Mouse (Mus musculus) kidney, postnatal 0 days (tissue): ENCODE results near the gene Dnah2. TPM values are rescaled to one million over a fixed set of nuclear protein-coding genes. Genes with fewer than 3 reads are reported as not detected.

ENCODE experiments used
- ATAC-seq: fragments of 200-750 bp; cut with Nextera tagmentation; replicated peaks from 2 replicates; pipeline ENCODE4 v1.8.0; 2017; ENCODE audit warnings: low read depth, moderate number of reproducible peaks, moderate TSS enrichment, moderate library complexity; ENCODE audit not compliant: low FRiP score
- DNase-seq: peaks from one replicate; pipeline ENCODE4 v3.0.0-alpha.2; 2016; ENCODE audit warnings: low spot score
- H3K27ac ChIP-seq: fragments of 300-500 bp; sonication (generic); 2 replicates; pipeline ENCODE4 v1.5.1; 2014; ENCODE audit warnings: mild to moderate bottlenecking
- H3K27me3 ChIP-seq: fragments of 300-500 bp; sonication (generic); 2 replicates; pipeline ENCODE4 v1.6.1; 2014; ENCODE audit warnings: low read length, mixed read lengths; ENCODE audit not compliant: insufficient read depth
- H3K36me3 ChIP-seq: fragments of 300-500 bp; sonication (generic); 2 replicates; pipeline ENCODE4 v1.6.1; 2014; ENCODE audit warnings: low read length, mixed read lengths; ENCODE audit not compliant: insufficient read depth
- H3K4me1 ChIP-seq: fragments of 300-500 bp; sonication (generic); replicated peaks from 2 replicates; pipeline ENCODE4 v1.6.1; 2014; ENCODE audit warnings: antibody characterized with exemption, low read length, mixed read lengths; ENCODE audit not compliant: insufficient read depth
- H3K4me2 ChIP-seq: fragments of 300-500 bp; sonication (generic); 2 replicates; pipeline ENCODE4 v1.6.1; 2014; ENCODE audit warnings: mild to moderate bottlenecking, low read length, moderate library complexity, mixed read lengths
- H3K4me3 ChIP-seq: fragments of 300-500 bp; sonication (generic); replicated peaks from 2 replicates; pipeline ENCODE4 v1.5.1; 2014; ENCODE audit warnings: low read depth, low read length
- H3K9ac ChIP-seq: fragments of 300-500 bp; sonication (generic); 2 replicates; pipeline ENCODE4 v1.6.1; 2014; ENCODE audit warnings: low read depth, low read length
- H3K9me3 ChIP-seq: fragments of 300-500 bp; sonication (generic); replicated peaks from 2 replicates; pipeline ENCODE4 v1.6.1; 2016; ENCODE audit warnings: low read length, inconsistent platforms, mixed read lengths
- CTCF ChIP-seq: IDR thresholded peaks from 2 replicates; pipeline ENCODE4 v1.5.1; 2016; ENCODE audit warnings: antibody characterized with exemption, low read depth, mild to moderate bottlenecking, moderate library complexity
- WGBS: fragments of 180-500 bp; shearing (Covaris S2); extraction: QIAGEN DNeasy Blood & Tissue Kit; methylation state at CpG from one replicate; pipeline ENCODE4 v1.1.7; 2014; 5-methylcytosine and 5-hydroxymethylcytosine counted together
- polyA plus RNA-seq: library from polyadenylated mRNA; unstranded; fragments of >200 nt; fragmentation: Nextera tagmentation; extraction: Ambion mirVana; gene quantifications from 2 replicates; pipeline ENCODE4 v1.2.1, GENCODE M21; 2015

Gene Dnah2
- polyA plus RNA-seq, 1 experiment from 2014 or later, result 0.32 TPM

DNA sequence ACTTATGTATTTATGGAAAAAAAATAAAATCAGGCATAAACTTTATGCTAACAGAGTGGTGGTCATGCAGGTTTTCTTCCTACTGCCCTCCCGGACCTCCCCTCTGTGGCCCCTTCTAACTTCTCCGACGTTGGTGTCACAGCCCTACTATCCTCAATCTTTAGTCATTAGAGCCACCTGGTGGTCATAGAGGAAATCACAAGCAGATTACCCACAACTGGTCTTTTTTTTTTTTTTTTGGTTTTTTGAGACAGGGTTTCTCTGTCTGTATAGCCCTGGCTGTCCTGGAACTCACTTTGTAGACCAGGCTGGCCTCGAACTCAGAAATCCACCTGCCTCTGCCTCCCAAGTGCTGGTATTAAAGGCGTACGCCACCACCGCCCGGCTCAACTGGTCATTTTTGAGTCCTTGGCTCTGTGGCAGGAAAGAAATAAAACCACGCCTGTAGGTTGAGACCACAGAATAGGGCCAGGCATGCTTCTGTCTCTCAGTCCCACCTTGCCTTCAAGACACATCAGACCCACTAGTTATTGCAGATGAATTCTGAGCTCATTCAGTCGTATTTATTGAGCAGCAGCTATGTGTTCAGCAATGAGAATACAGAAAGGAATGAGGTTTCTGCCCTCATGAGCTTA, 158.4 kb downstream of the Dnah2 start:
- H3K4me1 ChIP-seq, result no peaks in the 10 kb centered on the region
- no peak overlapping the region for H3K27ac ChIP-seq
- ATAC-seq, result no peak
- DNase-seq, result peak; percentile 92
- no peak overlapping the region for H3K9ac ChIP-seq
- no peak overlapping the region for H3K4me3 ChIP-seq
- H3K36me3 ChIP-seq, result no peaks in the 10 kb centered on the region
- no peak overlapping the region for H3K4me2 ChIP-seq
- no peaks in the 10 kb centered on the region for H3K27me3 ChIP-seq
- no peaks in the 10 kb centered on the region for H3K9me3 ChIP-seq
- WGBS, result 45% methylated on average over 10 of the region's 10 CpGs
- peak; percentile 83 for TF ChIP-seq CTCF

DNA sequence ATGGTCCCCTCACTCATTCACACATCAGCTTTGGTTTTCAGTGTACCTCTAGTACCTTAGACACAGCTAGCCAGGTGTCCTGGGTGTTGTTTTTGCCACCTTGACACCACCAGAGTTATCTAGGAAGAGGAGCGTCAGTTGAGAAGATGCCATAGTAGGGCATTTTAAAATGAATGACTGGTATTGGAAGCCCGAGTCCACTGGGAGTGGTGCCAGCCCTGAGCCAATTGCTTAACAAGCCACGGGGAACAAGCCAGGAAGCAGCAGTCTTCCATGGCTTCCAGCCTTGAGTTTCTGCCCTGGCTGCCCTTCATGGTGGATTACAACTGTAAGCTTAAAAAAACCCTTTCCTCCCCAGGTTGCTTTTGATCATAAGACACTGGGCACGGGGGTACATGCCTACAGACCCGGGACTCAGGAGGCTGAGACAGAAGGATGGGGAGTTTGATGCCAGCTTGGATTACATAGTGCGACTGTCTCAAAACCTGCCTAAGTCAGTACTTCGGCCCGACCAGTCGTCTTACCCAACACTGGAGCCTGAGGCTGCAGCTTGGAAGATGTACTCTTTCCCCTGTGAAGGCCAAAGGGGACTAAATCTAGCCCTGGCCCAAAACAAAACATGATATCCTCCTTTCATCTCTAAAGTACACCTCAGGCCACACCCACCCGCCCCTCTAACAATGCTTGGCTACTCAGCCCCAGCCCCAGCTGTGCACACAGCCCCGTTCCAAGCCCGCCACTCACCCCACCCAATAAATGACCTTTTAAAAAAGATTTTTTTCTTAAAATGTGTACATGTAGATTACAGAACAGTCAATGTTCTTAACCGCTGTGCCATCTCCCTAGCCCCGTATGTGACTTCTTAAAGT, 159.1 kb downstream of the Dnah2 start:
- no peaks in the 10 kb centered on the region for H3K4me1 ChIP-seq
- H3K9me3 ChIP-seq, result no peaks in the 10 kb centered on the region
- no peak for TF ChIP-seq CTCF
- no peak overlapping the region for H3K4me2 ChIP-seq
- H3K36me3 ChIP-seq, result no peaks in the 10 kb centered on the region
- ATAC-seq, result no peak
- no peaks in the 10 kb centered on the region for H3K27me3 ChIP-seq
- 52% methylated on average over 14 of the region's 14 CpGs for WGBS
- no peak for DNase-seq
- H3K9ac ChIP-seq, result no peak overlapping the region
- H3K27ac ChIP-seq, result no peak overlapping the region
- H3K4me3 ChIP-seq, result no peak overlapping the region

DNA sequence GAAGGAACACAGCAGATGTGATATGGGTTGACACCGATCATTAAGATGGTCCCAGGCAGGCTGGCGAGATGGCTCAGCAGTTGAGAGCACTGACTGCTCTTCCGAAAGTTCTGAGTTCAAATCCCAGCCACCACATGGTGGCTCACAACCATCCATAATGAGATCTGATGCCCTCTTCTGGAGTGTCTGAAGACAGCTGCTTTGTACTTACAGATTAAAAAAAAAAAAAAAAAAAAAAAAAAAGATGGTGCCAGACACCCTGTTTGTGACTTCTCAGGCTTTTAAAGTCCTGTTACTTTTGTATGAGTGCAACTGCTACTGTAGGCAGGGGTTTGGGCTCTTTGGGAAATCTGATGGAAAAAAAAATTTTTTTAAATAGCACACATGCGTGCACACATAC, 160.2 kb downstream of the Dnah2 start:
- no peak for DNase-seq

DNA sequence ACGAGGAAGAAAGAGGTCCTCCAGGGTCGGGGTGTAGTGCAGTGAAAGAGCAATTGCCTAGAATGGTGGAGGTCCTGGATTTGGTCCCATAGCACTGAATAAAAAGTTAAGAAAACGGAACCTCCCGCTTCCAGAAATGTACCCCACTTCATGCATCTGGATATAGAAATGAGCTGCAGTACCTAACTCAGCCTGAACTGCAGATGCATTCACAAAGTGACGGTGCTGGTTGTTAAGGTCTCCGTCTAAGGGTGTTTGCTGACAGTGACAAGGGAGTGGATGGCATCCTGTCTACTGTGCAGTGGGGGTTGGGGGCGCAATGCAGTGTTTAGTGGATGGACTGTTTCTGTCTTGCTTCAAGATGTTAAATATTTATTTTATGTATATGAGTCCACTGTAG, 162.2 kb downstream of the Dnah2 start:
- H3K9ac ChIP-seq, result no peak overlapping the region
- no peaks in the 10 kb centered on the region for H3K9me3 ChIP-seq
- H3K27me3 ChIP-seq, result no peaks in the 10 kb centered on the region
- no peak overlapping the region for H3K27ac ChIP-seq
- ATAC-seq (no peak), DNase-seq (no peak)
- H3K4me3 ChIP-seq, result no peak overlapping the region
- TF ChIP-seq CTCF, result peak; percentile 48
- no peaks in the 10 kb centered on the region for H3K36me3 ChIP-seq
- no peak overlapping the region for H3K4me2 ChIP-seq
- 78% methylated on average over 7 of the region's 7 CpGs for WGBS
- H3K4me1 ChIP-seq, result no peaks in the 10 kb centered on the region

More for the DNA sequence above, 160.2 kb downstream of the Dnah2 start:
- no peaks in the 10 kb centered on the region for H3K9me3 ChIP-seq
- no peak overlapping the region for H3K9ac ChIP-seq
- ATAC-seq, result no peak
- no peaks in the 10 kb centered on the region for H3K4me1 ChIP-seq
- 96% methylated on average over 4 of the region's 4 CpGs for WGBS
- H3K4me2 ChIP-seq, result no peak overlapping the region
- peak; percentile 36; the same call in 1 of the 2 replicates for TF ChIP-seq CTCF
- no peak overlapping the region for H3K27ac ChIP-seq
- no peaks in the 10 kb centered on the region for H3K36me3 ChIP-seq
- no peak overlapping the region for H3K4me3 ChIP-seq
- H3K27me3 ChIP-seq, result no peaks in the 10 kb centered on the region

DNA sequence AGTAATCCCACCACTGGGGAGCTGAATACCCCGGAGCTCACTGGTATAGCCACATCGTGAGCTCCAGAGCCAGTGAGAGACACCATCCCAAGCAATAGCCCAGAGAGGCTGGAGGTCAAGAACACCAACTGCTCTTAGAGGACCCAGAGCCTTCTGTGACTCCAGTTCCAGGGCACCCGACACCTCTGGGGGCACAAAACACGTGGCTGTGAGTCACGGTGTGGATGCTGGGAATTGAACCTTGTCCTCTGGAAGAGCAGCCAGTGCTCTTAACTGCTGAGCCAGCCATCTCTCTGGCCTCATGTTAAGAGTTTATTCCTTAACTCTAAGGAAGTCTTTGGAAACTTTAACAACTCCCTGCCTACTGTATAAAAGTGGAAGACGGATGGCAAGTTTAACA, 163.9 kb downstream of the Dnah2 start:
- DNase-seq (no peak), ATAC-seq (peak; percentile 50; the same call in 1 of the 2 replicates)
- WGBS, result 58% methylated on average over 6 of the region's 6 CpGs
- H3K9me3 ChIP-seq, result no peaks in the 10 kb centered on the region
- no peaks in the 10 kb centered on the region for H3K27me3 ChIP-seq
- H3K36me3 ChIP-seq, result no peaks in the 10 kb centered on the region
- H3K4me2 ChIP-seq, result no peak overlapping the region
- H3K27ac ChIP-seq, result peak overlapping the region; percentile 47; the same call in 1 of the 2 replicates
- H3K4me3 ChIP-seq, result no peak overlapping the region
- TF ChIP-seq CTCF, result no peak
- H3K9ac ChIP-seq, result no peak overlapping the region
- H3K4me1 ChIP-seq, result no peaks in the 10 kb centered on the region

DNA sequence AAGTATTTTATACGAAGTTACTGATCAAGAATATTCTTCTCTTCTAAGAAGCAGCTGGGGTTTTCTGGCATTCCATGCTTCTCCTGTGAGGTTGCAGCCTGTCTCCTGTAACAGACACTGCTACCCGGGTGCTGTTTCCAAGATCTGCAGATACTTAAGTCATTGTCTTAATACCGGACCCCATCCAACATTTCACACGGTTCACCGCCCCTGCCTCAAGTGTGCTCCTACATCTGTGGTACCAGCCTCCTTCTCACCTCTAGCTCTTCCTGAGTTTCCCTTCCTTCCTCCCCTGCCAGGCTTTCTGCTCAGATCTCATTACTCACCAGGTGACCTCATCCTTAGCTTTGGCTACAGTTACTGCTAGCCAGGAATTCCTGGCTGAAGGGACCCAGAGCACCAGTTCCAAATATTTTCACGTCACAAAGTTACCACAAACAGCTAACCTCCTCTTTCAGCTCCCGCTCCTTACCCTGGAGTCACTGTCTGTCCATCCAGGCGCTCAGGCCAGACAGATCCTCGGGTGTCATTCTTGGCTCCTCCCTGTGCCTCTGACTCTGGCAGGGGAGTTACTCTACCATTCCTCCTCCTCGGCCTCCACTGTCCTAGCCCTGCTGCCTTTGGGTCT, 166.3 kb downstream of the Dnah2 start:
- TF ChIP-seq CTCF, result no peak
- Histone ChIP-seq H3K36me3 (no peaks in the 10 kb centered on the region), H3K9ac (0 out of 2 replicates have a peak overlapping the region, but pooled peaks have one; percentile 13), H3K9me3 (no peaks in the 10 kb centered on the region), H3K4me2 (no peak overlapping the region), H3K27me3 (no peaks in the 10 kb centered on the region), H3K27ac (no peak overlapping the region), H3K4me1 (no peaks in the 10 kb centered on the region), H3K4me3 (no peak overlapping the region)
- 0 out of 2 replicates have a peak, but pooled peaks have one; percentile 22 for ATAC-seq
- DNase-seq, result peak; percentile 30
- 51% methylated on average over 10 of the region's 10 CpGs for WGBS
